Mouse (Mus musculus): Measurements from ENCODE around the gene Mob2.

The Mob2 gene

DNA sequence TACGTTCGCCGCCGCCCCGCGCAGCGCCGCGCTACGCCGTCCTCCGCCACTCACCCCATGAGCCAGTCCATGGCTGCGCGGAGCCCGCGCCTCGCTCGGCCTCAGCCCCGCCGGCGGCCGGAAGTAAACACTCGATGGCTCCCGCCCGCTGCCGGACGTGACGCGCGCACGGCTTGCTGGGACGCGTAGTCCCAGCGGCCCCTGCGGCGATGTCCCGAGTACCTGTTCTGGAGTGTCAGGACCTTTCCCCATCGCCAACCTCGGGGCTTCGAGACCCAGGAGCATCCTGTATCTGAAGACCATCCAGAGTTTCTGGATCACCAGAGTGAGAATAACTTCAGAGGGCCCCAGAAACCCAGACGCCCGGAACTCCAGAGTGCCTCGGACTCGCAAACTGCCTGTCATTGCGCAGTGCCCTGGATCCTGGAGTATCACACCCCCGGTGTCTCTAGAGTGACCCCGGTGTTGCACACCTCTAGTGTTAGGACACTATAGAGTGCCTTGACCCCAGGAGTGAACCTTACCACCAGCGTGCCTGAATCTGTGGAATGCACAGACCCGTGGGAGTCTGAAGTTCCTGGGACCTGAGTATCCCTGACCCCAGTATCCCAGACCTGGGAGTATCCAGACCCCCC is at the start of gene Mob2:
Gene Mob2, minus strand, starts transcription at position 135 of the 635 bp plus-strand sequence.
- DNase-seq (ENCODE audit: low read depth, low spot score): peak; percentile 73

DNA sequence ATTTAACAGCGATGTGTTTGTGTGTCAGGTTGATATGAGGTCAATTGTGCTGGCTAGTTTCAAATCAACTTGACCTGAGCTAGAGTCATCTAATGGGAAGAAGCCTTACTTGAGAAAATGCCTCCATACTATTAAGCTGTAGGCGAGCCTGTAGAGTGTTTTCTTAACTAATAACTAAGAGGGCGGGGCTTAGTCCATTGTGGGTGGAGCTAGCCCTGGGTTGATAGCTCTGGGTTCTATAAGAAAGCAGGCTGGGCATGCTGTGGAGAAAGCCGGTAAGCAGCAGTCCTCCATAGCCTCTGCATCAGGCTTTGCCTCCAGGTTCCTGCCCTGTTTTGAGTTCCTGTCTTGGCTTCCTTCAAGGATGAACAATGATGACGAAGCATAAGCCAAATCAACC is 43.9 kb upstream of the Mob2 start:
- DNase-seq (ENCODE audit: low read depth, low spot score): no peak

DNA sequence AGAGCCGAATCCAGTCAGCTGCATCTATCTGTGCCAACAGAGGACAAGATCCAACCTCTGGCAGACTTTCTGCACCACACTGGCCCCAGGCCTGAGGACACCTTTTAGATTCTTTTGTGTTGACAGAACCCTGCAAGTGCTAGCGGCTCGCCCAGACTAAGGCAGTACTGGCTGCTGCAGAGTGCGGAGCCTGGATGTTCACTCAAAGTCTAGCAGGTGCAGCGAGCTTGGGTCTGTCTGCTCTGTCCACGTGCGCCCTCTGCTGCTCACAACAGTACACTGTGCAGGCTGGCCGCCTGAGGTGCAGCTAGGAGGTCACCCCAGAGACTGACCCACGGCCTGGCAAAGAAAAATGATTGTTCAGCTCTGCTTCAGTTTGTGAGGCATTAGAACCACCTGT is 36.9 kb upstream of the Mob2 start:
- peak; percentile 79 for DNase-seq (ENCODE audit: low read depth, low spot score)

DNA sequence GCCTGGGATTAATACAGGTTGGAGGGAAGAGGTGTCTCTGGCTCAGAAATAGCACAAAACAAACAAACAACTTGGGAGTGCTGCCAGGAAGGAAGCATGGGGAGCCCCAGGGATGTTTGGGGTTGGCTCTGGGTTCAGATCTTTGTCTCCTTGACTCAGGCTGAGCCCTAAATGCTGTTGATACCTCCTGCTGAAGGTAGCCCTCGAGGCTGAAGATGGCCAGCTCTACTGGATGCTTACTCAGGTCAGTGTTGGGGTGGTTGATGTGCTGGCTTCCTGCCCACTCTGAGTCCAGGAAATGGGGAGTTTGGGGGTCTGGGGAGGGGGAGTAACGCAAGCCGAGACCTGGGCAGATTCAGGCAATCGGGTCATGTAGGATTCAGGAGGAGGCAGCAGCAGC is 35.8 kb upstream of the Mob2 start:
- no peak for DNase-seq (ENCODE audit: low read depth, low spot score)

DNA sequence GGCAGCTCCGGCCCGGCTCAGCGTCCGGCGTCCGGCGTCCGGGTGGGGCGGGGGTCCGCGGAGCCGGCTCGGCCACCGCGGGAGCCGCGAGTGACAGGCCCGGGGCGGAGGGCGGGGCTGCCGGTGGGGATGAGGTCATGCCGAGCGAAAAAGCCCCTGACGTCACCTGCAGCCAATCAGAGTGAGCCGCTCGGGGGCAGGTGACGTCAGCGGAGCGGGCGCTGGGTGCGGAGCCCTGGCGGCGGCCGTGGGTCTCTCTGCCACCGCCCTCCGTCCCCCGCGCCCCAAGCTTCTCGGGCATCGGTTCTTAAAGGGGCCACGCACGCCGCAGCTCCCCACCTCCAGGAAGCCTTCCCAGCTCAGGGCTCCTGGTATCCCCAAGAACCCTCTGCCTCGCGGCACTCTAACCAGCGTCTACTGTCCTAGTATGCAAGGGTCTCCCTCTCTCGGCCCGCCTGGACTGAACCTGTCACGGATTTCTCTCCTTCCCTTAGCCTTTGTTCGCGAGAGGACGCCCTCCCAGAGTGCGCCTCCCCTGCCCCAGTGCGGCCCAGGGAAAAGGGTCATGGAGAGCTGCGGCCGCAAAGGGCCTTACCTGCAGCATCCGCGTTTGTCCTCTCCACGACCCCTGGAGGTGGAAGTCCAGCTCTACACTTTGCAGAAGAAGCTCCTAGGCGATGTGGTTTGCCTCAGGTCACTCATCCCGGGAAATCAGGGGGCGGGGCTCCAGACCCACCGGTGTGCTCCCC is 34.5 kb upstream of the Mob2 start, which contains the start of gene Dusp8:
Gene Dusp8, minus strand, starts transcription at position 661 of the 749 bp plus-strand sequence.
- DNase-seq (ENCODE audit: low read depth, low spot score): peak; percentile 93

DNA sequence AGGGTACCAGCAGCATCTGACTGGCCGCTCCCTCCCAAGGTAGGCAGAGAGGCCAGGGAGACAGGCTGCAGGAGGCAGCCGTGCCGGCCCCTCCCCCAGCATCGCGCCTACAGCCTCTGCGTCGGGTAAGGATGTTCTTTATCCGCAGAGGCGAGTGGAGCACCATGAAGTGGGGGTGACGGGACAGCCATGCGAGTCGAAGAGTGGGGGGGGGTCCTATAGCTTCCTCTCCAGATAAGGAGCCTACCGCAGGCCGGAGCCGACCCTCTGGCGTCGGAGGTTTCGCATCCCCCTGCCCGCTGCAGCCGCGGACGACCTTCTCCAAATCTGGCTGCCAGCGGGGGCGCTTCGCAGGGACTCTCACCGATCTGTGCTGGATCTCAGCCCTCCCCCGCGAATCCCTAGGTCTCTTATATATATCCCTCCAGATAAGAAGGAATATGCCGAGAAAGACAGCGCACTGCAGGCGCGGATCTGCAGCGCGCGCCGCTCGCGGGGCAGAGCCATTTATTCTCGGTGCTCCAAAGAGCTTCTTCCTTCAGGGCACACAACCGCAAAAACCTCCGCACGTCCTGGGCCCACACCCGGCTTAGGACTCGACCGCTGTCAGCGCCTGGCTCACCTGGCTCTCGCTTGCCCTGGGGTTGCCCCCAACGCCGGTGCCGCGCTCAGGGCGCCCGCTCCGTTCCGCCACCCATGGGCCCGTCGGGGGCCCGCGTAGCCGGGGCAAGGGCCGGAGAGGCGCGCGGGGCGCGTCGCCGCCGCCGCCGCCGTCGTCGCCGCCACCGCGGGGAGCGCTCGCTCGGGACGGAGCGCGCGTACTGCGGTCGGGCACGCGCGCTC is 33.7 kb upstream of the Mob2 start:
- DNase-seq (ENCODE audit: low read depth, low spot score): no peak

DNA sequence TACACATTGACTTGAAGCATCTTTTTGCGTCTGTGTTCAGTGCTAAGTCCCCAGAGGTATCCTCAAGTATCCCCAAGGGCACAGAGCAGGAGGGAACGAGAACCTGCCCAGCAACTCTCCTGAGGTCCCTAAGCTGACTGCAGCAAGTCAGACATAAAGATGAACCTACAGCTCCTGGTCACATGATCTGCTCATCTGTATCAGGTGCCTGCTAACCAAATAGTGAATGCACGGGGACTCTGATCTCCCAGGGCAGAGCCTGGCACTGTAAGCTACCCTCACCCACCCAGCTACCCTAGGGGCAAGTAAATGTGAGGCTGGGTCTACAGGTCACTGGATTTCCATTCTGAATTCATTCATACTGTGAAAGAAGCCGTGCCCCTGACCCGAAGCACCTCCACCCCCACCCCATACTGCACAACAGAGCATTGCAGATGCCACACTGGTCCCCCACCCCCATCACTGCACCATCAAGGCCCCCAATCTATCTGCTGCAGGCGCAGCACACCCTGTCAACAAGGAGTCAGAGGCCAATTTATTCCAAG is 32.9 kb upstream of the Mob2 start:
- DNase-seq (ENCODE audit: low read depth, low spot score): no peak

DNA sequence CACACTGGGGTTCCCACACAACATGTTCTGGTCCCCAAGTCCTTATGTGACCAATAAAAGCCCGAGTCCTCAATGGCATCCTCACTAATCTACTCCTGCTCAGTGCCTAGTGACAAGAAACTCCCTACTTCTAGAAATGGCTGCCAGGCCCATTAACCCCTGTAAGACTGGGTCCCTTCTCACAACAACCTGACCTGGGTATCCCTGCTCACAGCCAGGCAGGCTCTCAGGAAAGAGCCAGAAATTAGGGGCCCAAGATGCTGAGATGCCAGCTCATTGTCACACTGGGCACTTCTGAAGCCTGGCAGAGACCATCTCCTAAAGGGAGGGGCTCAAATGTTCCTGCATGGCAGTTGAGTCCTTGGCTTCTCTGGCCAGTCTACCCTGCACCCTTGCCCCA is 32.1 kb upstream of the Mob2 start:
- no peak for DNase-seq (ENCODE audit: low read depth, low spot score)

DNA sequence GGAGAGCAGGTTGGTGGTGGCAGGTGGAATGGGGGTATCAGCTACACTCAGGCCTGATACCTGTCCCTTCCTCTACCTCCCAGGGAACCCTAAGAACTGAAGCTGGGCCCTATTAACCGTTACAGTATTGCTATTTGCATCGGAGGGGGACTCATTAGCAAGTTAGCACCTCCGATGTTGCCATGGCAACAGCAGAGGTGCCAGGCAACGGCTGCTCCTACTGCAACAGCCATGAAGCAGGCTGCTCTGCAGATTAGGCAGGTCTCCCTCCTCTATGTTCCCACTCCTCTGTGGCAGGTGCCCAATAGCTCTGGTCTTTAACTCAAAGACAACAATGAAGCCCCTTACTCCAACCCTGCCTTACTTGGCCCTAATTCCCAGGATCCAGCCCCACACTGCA is 31.0 kb upstream of the Mob2 start:
- DNase-seq (ENCODE audit: low read depth, low spot score): no peak

DNA sequence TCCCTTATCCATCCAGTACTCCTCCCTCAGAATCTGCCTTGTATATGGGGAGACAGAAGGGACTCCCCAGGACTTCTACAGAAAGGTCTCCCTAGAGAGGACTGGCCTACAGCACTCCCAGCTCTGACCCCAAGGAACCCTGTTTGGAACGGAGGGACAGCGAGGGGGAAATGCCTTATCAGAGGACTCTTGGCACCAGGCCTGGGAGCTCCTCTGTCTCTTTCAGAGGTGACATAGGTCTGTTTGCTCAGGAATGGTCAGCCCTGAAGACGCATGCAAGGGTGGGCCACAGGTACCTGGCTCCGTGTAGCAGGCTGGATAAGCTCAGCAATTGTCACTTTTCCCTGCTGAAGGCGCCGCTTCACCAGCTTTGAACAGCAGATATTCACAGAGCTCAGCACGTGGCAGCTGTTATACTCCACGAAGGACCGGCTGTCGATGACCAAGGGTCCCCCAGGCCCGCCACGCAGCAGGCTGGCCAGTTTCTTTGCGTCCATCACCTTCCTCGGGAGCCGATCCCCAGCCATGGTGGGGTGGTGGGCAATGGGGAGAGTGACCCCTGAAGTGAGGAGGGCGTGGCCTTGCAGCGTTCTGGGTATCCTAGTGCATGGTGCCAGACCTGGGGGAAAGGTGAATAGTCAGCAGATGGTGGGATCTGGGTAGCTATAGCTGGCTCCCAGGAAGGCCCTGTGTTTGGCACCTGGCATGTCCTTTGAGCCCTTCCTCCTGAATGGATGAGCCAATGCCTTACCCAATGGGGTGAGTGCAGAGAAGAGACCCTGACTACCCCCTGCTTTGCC is 29.0 kb upstream of the Mob2 start:
- no peak for DNase-seq (ENCODE audit: low read depth, low spot score)

DNA sequence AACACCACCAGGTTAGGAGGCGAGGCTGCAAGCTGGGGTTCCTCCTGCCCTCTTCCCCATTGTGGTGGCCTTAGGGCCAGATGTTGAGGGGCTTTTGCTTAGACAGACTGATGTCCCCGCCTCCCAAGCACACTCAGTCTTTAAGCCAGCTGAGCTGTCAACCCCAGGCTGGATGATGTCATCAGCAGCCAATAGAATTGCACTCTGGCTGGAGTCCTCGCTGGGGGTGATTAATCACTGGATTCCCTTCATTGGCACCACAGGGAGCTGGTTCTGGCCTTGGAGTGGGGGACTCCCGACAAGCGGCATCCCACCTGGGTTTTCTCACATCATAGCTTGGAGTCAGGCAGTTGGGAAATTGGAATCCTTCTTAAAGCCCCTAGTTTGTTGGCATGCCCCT is 28.0 kb upstream of the Mob2 start:
- no peak for DNase-seq (ENCODE audit: low read depth, low spot score)

DNA sequence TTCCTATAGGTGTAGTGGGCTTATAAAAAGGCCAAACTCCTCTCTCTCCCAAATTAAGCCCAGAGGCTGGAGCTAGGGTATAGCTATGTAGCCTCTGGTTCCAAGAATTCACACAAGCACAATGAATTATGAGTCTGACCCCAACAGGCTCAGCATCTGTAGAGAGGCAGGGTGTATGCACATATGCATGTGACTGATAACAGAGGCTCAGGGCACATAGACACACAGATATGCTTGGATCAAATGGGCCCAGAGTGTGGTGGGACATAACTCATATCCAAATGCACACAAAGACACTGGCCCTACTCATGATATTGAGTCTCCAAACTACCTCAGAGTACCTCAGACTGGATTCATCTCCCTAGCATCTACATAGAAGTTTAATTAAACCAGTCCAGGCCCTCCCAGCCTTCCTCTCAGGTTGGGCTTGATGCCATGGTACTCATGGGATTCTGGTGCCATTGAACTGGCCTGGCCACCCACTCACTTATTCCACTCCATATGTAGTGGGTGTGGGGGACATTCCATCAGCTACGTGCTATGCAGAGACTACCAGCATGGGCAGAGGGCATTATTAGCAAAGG is 26.3 kb upstream of the Mob2 start:
- no peak for DNase-seq (ENCODE audit: low read depth, low spot score)

DNA sequence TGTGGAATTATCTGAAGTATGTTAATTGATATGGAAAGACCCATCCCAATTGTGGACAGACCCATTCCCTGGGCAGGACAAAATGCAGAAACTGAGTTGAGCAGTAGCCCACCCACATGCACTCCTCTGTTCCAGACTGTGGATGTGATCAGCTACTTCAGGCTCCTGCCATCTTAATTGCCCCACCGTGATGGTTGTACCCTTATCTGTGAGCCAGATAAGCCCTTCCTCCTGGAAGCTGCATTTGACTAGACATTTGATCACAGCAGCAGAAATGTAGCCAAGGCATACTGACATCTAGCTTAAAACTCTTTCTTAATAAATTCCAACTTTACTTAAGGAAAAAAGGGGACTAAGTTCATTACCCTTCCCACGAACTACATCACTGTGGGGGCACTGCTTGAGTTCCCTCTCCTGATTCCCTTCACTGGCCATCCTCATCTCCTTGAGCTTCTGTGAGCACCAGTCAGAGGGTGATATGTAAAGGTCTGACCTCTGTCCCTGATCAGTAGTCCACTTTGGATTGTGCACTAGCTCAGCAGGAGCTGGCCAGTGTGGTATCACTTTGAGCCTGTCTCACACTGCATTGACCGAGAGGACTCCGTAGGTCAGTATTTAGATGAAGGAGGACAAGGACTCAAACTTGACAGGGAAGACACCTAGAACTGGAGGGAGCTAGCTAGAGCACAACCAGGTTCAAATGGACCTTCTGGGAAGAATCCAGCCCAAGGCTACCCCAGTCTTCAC is 25.5 kb upstream of the Mob2 start:
- no peak for DNase-seq (ENCODE audit: low read depth, low spot score)

DNA sequence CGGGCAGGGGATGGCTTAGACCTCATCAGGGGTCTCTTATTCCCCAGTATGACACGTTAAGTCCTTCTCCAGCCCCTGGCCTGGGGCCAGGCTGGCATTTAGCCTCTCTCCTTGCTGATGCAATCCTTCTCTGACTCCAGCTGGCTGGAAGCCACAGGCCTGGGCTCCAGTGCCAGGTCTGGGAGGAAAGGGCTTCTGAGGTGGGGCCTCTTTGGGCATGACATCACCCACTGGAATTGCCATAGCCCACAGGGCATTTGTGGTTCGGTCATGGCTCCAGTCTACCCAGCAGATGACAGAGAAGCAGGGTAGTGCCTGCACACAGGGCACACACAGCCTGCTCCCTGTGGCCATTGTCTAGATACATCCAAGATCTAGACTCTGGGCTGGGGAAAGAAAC is 24.0 kb upstream of the Mob2 start:
- DNase-seq (ENCODE audit: low read depth, low spot score): peak; percentile 90

DNA sequence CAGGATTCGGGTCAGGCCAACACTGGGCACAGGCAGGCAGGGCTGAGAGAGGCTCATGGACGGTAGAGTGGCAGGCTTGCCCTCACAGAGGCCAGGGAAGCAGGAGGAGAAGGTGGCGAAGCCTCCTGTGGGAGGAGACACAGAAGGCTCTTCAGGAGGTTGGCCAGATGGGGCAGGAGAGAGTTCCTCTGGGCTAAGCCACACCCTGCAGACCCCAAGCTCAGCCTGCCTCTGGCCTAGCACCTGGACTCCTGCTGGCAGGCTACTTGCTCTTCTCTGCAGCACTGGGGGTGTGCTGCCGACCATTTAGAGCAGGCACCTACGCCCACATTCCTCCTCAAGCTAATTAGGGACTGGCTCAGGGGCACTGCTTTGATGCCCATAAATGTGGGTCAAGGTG is 23.5 kb upstream of the Mob2 start:
- DNase-seq (ENCODE audit: low read depth, low spot score): no peak

DNA sequence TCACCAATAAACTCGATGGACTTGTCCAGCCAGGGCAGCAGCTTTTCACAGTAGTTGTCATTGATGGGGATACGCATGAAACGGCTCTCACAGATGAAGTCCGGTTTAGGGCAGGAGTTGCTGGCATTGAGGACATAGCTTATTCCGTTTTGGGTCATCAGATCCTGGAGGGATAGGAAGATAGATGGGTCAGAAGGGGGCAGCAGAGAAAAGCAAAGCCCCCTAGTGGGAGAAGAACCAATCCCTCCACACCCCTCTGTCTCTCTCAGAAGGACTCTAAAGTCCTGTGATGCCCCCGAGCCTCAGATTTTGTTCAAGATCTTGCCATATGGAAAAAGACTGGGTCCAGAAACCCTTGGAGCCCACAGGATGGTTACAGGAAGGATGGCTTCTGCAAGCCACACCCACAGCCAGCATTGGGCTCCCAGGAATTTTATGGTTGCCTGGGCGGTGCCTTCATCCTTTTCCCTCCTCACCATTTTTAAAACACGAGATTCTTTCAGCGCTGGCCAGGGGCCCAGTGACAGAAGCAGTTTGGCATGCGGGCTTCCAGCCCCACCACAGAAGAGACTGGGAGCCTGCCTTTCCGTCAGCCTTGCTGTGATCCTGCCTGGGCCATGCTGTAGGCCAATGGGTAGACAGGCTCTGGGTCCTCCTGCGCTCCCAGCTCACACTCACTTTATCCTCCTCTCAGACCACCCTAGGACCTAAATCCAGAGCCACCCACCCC is 22.9 kb upstream of the Mob2 start:
- DNase-seq (ENCODE audit: low read depth, low spot score): no peak

DNA sequence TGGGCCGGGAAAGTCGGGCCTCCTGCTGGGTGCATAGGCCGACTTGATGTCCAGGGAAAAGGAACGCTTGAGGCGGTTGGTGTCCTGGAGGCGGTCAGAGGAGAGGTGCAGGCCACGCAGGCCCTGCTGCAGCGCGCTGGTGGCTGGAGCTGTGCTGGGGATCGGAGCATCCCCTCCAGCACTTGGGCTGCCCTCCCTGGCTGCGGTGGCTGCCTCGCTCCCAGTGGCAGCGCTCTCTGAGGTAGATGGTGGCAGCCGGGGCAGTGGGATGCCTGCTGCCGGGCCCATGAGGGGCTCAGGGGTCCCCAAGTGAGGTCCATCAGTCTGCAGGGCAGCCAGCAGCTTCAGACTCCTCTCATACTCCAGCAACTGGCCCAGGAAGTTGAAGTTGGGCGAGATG is 21.7 kb upstream of the Mob2 start:
- no peak for DNase-seq (ENCODE audit: low read depth, low spot score)

DNA sequence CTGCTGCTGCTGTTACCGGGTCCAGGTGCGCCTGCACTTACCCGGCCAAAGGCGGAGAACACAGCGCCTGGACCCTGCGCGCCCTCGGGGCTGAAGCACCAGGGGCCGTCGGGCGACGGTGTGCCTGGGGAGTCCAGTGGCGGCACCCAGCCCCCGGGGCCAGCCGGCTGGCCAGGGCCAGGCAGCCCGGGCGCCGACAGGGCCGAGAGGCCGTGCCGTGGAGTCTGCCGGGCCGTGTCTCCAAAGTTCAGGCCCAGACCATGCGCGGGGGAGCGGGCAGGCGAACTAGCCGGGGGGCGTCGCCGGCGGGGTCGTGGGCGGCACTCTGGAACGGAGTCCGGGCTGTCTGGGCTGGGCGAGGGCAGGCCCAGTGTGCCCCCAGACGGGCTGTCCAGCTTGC is 21.3 kb upstream of the Mob2 start:
- no peak for DNase-seq (ENCODE audit: low read depth, low spot score)

DNA sequence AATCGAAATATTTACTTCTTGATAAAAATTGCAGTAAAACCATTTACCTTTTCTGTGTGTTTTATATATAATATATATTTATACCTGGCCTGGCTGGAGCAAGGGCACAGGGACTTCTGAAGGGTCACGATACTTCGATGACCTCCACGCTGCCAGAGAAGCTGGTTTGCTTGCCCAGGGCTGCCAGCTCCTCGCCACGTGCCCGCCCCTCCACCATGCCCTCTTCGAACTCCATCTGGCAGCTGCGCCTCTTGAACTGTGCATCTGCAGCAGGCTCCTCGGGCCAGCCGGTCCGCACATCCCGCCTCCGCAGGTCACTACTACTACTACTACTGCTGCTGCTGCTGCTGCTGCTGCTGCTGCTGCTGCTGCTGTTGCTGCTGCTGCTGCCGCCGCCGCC is 20.9 kb upstream of the Mob2 start:
- no peak for DNase-seq (ENCODE audit: low read depth, low spot score)

DNA sequence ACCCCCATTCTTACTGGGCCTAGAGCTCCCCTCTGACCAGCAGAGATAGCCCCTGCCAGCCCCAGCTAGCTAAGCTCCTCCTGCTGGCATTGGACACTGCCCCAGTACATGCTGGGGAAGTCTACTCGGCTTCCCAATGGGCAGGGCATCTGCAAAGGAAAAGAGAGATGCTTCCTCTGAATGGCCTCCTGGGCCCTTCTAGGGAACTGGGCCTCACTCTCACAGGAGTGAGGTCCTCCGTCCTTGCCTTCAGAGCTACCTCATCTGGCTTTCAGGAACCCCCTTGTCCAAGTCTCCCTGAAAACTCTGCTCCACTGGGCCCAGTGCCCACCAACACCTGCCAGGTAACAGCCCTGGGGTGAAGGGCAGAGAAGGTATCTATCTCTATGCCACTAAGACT is 20.0 kb upstream of the Mob2 start:
- DNase-seq (ENCODE audit: low read depth, low spot score): no peak
